Mouse (Mus musculus) limb, embryonic 14.5 days (tissue): ENCODE results near the gene Vps37c. TPM values are rescaled to one million over a fixed set of nuclear protein-coding genes. Genes with fewer than 3 reads are reported as not detected.

Experiments used
- ATAC-seq: fragments of 200-750 bp; cut with Nextera tagmentation; 2 replicates; pipeline ENCODE4 v1.8.0; 2017; ENCODE audit warnings: low read depth, moderate number of reproducible peaks, moderate TSS enrichment; ENCODE audit not compliant: low FRiP score
- DNase-seq: peaks from one replicate; pipeline ENCODE4 v3.0.0-alpha.2; 2015; ENCODE audit warnings: low spot score
- H3K27ac ChIP-seq: fragments of 300-500 bp; sonication (generic); replicated peaks from 2 replicates; pipeline ENCODE4 v1.5.1; 2014; ENCODE audit warnings: low read depth, mild to moderate bottlenecking, low read length, moderate library complexity, mixed read lengths
- H3K27me3 ChIP-seq: fragments of 300-500 bp; sonication (generic); 2 replicates; pipeline ENCODE4 v1.6.1; 2014; ENCODE audit warnings: low read length, mixed read lengths; ENCODE audit not compliant: control insufficient read depth, insufficient read depth
- H3K36me3 ChIP-seq: fragments of 300-500 bp; sonication (generic); 2 replicates; pipeline ENCODE4 v1.6.1; 2014; ENCODE audit warnings: mild to moderate bottlenecking, low read length, moderate library complexity, mixed read lengths; ENCODE audit not compliant: control insufficient read depth, insufficient read depth
- H3K4me1 ChIP-seq: fragments of 300-500 bp; sonication (generic); 2 replicates; pipeline ENCODE4 v1.6.1; 2014; ENCODE audit warnings: antibody characterized with exemption, low read length, mixed read lengths; ENCODE audit not compliant: control insufficient read depth, insufficient read depth
- H3K4me2 ChIP-seq: fragments of 300-500 bp; sonication (generic); replicated peaks from 2 replicates; pipeline ENCODE4 v1.6.1; 2014; ENCODE audit warnings: low read depth, mild to moderate bottlenecking, low read length, moderate library complexity; ENCODE audit not compliant: severe bottlenecking
- H3K4me3 ChIP-seq: fragments of 300-500 bp; sonication (generic); replicated peaks from 2 replicates; pipeline ENCODE4 v1.5.1; 2014; ENCODE audit warnings: low read length
- H3K9ac ChIP-seq: fragments of 300-500 bp; sonication (generic); 2 replicates; pipeline ENCODE4 v1.6.1; 2014; ENCODE audit warnings: mild to moderate bottlenecking, low read depth, low read length, moderate library complexity; ENCODE audit not compliant: severe bottlenecking
- H3K9me3 ChIP-seq: fragments of 300-500 bp; sonication (generic); 2 replicates; pipeline ENCODE4 v1.6.1; 2016; ENCODE audit warnings: low read length; ENCODE audit not compliant: control insufficient read depth
- POLR2A ChIP-seq: fragments of 200-500 bp; IDR thresholded peaks from 2 replicates; pipeline ENCODE4 v1.8.0; 2012; ENCODE audit warnings: inconsistent platforms, mild to moderate bottlenecking, moderate library complexity, borderline replicate concordance; ENCODE audit not compliant: insufficient read depth, insufficient read length; ENCODE audit errors: extremely low read depth
- whole genome bisulfite sequencing: fragments of 180-500 bp; shearing (Covaris S2); extraction: QIAGEN DNeasy Blood & Tissue Kit; methylation state at CpG from one replicate; pipeline ENCODE4 v1.1.7; 2014; 5-methylcytosine and 5-hydroxymethylcytosine counted together
- polyA plus RNA-seq, 2 experiments: library from polyadenylated mRNA; depleted of rRNA in 1 of 2; stranded (reverse) in 1 of 2; unstranded in 1 of 2; fragments of >200 nt; fragmentation: Nextera tagmentation in 1 of 2; extraction: Ambion mirVana in 1 of 2; gene quantifications; 2 replicates each; pipeline versions ENCODE4 v1.2.1 to v1.2.3; 2012 to 2014

Vps37c gene
- polyA plus RNA-seq, 2 experiments, result 30.2 to 42.6 TPM

DNA sequence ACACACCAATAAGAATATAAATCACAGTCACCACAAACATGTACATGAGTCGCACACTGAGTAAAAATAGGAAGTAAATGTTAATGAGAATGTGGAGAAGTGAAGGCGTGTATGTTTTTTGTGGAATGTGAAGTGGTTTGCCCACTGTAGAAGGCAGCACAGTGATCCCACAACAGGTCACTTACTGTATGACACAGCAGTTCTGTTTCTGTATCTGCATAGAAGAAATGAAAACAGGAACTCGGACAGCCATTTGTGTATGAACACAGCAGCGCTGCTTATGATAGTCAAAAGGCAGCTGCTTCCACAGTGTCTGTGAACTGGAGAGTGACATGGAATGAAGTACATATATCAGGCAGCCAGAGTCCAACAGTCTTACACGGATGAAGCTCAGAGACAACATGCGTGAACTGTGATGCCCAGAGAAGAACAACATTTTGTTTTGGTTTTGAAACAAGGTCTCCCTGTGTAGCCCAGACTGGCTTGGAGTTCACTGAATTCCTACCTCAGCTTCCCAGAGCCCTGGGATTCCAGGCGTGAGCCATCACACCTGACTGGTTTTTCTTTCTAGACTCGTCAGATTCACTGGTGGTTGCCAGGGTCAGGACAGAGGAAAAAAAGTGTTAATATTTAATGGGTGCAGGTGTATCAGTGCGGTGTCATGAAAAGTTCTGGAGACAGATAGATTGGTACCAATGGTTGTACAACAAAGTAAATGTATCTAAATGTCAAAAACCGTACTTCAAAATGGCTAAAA is 5.6 kb downstream of the Vps37c start:
- Histone ChIP-seq H3K27ac (no peak overlapping the region), H3K9me3 (no peaks in the 10 kb centered on the region), H3K4me3 (no peak overlapping the region), H3K4me2 (no peak overlapping the region), H3K9ac (no peak overlapping the region), H3K36me3 (no peaks in the 10 kb centered on the region), H3K4me1 (peaks cover 31% of the 10 kb centered on the region), H3K27me3 (no peaks in the 10 kb centered on the region)
- no peak for DNase-seq
- ATAC-seq, result no peak
- TF ChIP-seq POLR2A, result no peak
- WGBS, result 90% methylated on average over 10 of the region's 10 CpGs

DNA sequence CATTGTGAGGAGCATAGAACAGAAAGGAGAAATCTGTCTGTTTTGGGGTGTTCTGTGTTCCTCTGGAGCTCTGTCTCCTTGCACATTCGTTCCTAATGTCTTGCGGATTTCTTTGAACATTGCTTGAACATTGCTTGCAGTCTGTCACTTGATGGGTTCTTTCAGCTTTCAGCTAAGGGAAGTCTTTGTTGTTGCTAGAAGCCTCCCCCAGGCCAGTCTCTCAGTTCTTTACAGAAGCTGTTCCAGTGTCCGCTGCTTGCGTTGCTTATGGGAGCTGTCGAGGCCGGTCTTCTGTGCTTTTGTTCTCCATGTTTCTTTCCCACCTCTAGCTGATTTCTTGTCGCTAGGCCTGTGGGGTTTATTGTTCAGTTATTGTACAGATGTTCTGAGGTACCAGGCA is 7.3 kb downstream of the Vps37c start:
- H3K27me3 ChIP-seq, result no peaks in the 10 kb centered on the region
- H3K9me3 ChIP-seq, result no peaks in the 10 kb centered on the region
- no peak overlapping the region for H3K4me3 ChIP-seq
- H3K4me1 ChIP-seq, result peaks cover 18% of the 10 kb centered on the region
- 73% methylated on average over 7 of the region's 7 CpGs for WGBS
- DNase-seq (no peak), ATAC-seq (no peak)
- H3K9ac ChIP-seq, result peak overlapping the region; percentile 21
- H3K27ac ChIP-seq, result 0 out of 2 replicates have a peak overlapping the region, but pooled peaks have one; percentile 13
- TF ChIP-seq POLR2A, result no peak
- no peak overlapping the region for H3K4me2 ChIP-seq
- no peaks in the 10 kb centered on the region for H3K36me3 ChIP-seq

DNA sequence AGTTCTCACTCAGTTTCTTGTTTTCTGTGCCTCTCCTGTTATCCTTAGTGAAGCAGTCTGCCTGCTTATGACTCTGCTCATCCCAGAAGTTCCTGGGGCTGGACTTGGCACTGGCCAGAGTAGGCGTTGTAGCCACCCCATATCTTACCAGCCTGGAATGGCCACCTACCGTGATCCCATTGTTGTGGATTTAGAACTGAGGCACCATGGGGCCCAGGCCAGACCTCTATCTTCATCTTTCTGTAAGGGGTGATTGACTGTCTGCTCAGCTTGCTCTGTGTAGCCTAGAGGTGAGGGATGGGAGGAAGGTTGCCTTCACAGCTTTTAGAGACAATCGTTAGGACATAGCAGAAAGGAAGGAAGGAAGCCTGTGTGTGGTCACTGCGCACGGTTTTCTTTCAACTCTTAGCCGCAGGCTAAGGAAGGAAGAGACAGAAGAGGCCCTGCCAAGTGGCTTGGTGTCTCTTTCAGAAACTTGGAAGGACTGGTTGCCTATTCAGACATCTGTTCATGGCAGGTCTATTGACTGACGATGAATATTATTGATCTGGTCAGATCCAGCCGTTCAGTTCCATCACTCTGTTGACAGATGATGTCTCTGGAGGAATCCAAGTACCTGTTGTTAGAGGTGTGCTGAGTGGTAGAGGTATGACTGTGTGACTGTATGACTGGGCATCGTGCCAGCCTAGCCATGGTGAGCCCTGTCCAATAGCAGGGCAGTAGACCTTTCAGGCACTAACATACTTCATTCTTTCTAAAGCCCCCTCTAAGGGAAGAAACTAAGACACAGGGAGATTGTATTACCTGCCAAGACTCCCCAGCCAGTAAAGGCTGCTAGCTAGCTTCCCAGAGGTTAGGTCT is 9.8 kb downstream of the Vps37c start:
- H3K27ac ChIP-seq, result no peak overlapping the region
- WGBS, result 82% methylated on average over 9 of the region's 9 CpGs
- peaks cover 17% of the 10 kb centered on the region for H3K4me1 ChIP-seq
- TF ChIP-seq POLR2A, result no peak
- DNase-seq (no peak), ATAC-seq (peak; percentile 12; the same call in 1 of the 2 replicates)
- 0 out of 2 replicates have a peak, but pooled peaks cover 2% of the 10 kb centered on the region for H3K36me3 ChIP-seq
- no peak overlapping the region for H3K9ac ChIP-seq
- no peaks in the 10 kb centered on the region for H3K27me3 ChIP-seq
- no peaks in the 10 kb centered on the region for H3K9me3 ChIP-seq
- H3K4me3 ChIP-seq, result no peak overlapping the region
- H3K4me2 ChIP-seq, result no peak overlapping the region

DNA sequence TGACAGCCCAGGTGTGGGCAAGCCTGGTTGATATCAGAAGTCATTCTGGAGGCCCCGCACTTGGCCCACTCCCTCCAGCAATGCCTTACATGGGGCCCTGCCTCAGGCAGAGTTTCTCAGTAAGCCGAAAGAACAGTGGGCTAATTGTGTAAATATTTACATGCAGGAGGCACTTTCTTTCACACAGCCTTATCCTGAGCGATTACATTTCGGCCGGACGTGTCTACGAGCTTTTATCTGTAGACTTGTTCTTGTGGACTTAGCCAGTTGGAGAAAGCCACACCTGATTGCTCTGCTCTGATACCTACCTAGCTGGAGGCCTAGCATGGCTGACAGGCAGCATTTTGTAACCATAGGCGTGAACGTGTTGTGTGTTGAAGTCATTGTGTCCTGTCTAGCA is 11.3 kb downstream of the Vps37c start:
- WGBS, result 65% methylated on average over 9 of the region's 9 CpGs
- H3K9ac ChIP-seq, result no peak overlapping the region
- H3K27me3 ChIP-seq, result no peaks in the 10 kb centered on the region
- H3K4me3 ChIP-seq, result no peak overlapping the region
- no peak for TF ChIP-seq POLR2A
- DNase-seq (no peak), ATAC-seq (no peak)
- no peaks in the 10 kb centered on the region for H3K9me3 ChIP-seq
- no peak overlapping the region for H3K4me2 ChIP-seq
- H3K27ac ChIP-seq, result no peak overlapping the region
- peaks cover 17% of the 10 kb centered on the region for H3K4me1 ChIP-seq
- H3K36me3 ChIP-seq, result 0 out of 2 replicates have a peak, but pooled peaks cover 3% of the 10 kb centered on the region

DNA sequence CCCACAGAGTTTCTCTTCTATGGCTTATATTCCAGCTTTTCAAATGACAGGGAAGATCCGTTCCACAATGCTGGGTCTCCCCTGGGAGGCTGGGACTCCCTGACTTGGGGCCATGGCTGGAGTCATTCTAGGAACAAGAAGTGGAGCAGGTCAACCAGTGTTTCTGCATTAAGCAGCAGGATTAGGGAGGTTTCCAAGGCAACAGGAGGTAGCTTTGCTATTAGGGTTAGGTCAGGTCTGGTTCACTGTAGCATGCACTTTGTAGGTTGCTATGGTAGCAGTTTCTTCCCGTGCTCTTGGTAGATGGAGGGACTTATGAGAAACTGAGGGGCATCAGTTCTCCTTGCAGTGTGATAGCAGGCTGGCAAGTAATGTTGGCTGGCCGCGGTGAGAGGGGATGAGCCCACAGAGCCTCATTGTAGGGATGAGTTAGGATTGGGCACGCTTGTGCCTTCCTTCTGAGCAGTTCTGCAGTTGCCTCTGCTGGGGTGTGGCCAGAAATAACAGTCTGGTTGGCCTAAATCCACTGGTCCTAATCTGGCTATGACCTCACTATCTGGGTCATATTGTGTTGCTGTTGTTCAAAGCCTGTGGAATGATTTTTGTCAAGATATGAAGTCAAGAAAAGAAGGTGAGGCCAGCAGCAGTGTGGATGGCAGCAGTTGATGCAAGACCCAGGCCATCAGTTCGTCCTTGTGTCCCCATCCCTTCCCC is 12.6 kb downstream of the Vps37c start:
- H3K4me3 ChIP-seq, result no peak overlapping the region
- WGBS, result 79% methylated on average over 6 of the region's 6 CpGs
- TF ChIP-seq POLR2A, result no peak
- H3K27me3 ChIP-seq, result no peaks in the 10 kb centered on the region
- no peaks in the 10 kb centered on the region for H3K9me3 ChIP-seq
- H3K4me1 ChIP-seq, result peaks cover 15% of the 10 kb centered on the region
- DNase-seq (no peak), ATAC-seq (no peak)
- H3K27ac ChIP-seq, result no peak overlapping the region
- no peak overlapping the region for H3K9ac ChIP-seq
- H3K36me3 ChIP-seq, result peaks cover 3% of the 10 kb centered on the region; the same call in 1 of the 2 replicates
- no peak overlapping the region for H3K4me2 ChIP-seq
